Comparison of ENCODE assay signal across 9 mouse cellular contexts in the genomic region with DNA sequence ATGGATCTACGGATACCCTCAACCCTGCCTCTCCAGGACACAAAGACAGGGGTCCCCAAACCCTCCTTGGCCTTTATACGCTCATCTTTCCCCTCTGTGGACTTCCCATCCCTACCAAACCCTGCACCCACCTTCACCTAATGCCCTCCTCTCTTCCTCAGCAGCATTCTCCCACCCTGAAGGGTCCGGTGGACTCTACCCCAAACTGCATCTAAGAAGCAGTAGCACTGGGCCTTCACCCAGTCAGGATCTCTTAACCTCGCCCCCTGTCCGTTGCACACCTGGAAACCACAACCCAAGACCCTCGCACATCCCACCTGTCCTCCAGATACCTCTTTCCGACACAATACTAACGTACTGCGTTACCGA. TPM values are rescaled to one million over a fixed set of nuclear protein-coding genes. Genes with fewer than 3 reads are reported as not detected.
A peak's percentile ranks its signal among the peaks of the same experiment; 100 is the strongest.
DNase-seq lines count a peak whose midpoint lies in the region; ATAC-seq and TF ChIP-seq lines count a peak whose summit lies in the region.
"Had no signal": no experiment of that assay in that cellular context is flagged by ENCODE, and none has a peak within 500 bp of the region (broad histone marks: within the 10 kb centered on the region; RNA-seq: fewer than 3 reads in every experiment).

No protein-coding gene starts in this region.

- H3K9ac ChIP-seq in limb, embryonic 14.5 days (ENCODE audit: low read depth, low read length, severe bottlenecking): peak overlapping the region; percentile 69
- H3K9ac ChIP-seq in stomach, embryonic 15.5 days: peak overlapping the region; percentile 41; the same call in 1 of the 2 replicates

- peak overlapping the region; percentile 94 for H3K4me3 ChIP-seq in megakaryocyte, embryonic 14.5 days (replicated peaks)
- H3K4me3 ChIP-seq in limb, embryonic 14.5 days (replicated peaks; ENCODE audit: low read length): peak overlapping the region; percentile 52
- peak overlapping the region; percentile 63 for H3K4me3 ChIP-seq in stomach, embryonic 15.5 days (replicated peaks)

- no peak for DNase-seq in cerebellum, adult 9-11 months
- no peak for DNase-seq in limb, embryonic 14.5 days (ENCODE audit: low spot score)
- no peak for DNase-seq in cerebellum, postnatal 25 days
- DNase-seq in ovary, postnatal 10 days (ENCODE audit: low spot score): no peak

- no peak for TF ChIP-seq POLR2A in limb, embryonic 14.5 days (IDR thresholded peaks at IDR 0.05; ENCODE audit: borderline replicate concordance, extremely low read depth, insufficient read depth, insufficient read length)

- H3K27ac ChIP-seq in limb, embryonic 14.5 days (replicated peaks; ENCODE audit: low read depth, low read length): no peak overlapping the region
- no peak overlapping the region for H3K27ac ChIP-seq in stomach, embryonic 15.5 days

- H3K36me3 ChIP-seq in megakaryocyte, embryonic 14.5 days (replicated peaks; ENCODE audit: low read length): no peaks in the 10 kb centered on the region
- peaks cover 7% of the 10 kb centered on the region for H3K36me3 ChIP-seq in limb, embryonic 14.5 days (ENCODE audit: control insufficient read depth, insufficient read depth, low read length)
- no peaks in the 10 kb centered on the region for H3K36me3 ChIP-seq in stomach, embryonic 15.5 days

- 18% methylated on average over 10 of the region's 10 CpGs for WGBS in limb, embryonic 14.5 days
- 22% methylated on average over 10 of the region's 10 CpGs for WGBS in stomach, embryonic 15.5 days

- H3K27me3 ChIP-seq in megakaryocyte, embryonic 14.5 days (replicated peaks): peaks cover 22% of the 10 kb centered on the region
- H3K27me3 ChIP-seq in limb, embryonic 14.5 days (ENCODE audit: control insufficient read depth, insufficient read depth, low read length): no peaks in the 10 kb centered on the region
- no peaks in the 10 kb centered on the region for H3K27me3 ChIP-seq in stomach, embryonic 15.5 days (replicated peaks)

- peak overlapping the region; percentile 87 for H3K4me2 ChIP-seq in limb, embryonic 14.5 days (replicated peaks; ENCODE audit: low read depth, low read length, severe bottlenecking)
- peak overlapping the region; percentile 99 for H3K4me2 ChIP-seq in stomach, embryonic 15.5 days

- ATAC-seq in cerebellum, adult (ENCODE audit: insufficient number of reproducible peaks, low FRiP score, low TSS enrichment): 0 out of 2 replicates have a peak, but pooled peaks have one; percentile 37
- ATAC-seq in megakaryocyte, adult 5-6 weeks (ENCODE audit: poor library complexity, severe bottlenecking): no peak
- ATAC-seq in limb, embryonic 14.5 days (ENCODE audit: low FRiP score, low read depth): no peak
- ATAC-seq in stomach, embryonic 15.5 days (ENCODE audit: insufficient read depth, low FRiP score, low read depth): no peak

- peaks cover 7% of the 10 kb centered on the region for H3K9me3 ChIP-seq in megakaryocyte, embryonic 14.5 days
- H3K9me3 ChIP-seq in limb, embryonic 14.5 days (ENCODE audit: control insufficient read depth, low read length): no peaks in the 10 kb centered on the region
- H3K9me3 ChIP-seq in stomach, embryonic 15.5 days: no peaks in the 10 kb centered on the region

- H3K4me1 ChIP-seq in megakaryocyte, embryonic 14.5 days: peaks cover 14% of the 10 kb centered on the region
- peaks cover 7% of the 10 kb centered on the region for H3K4me1 ChIP-seq in limb, embryonic 14.5 days (ENCODE audit: control insufficient read depth, insufficient read depth, low read length)
- peaks cover 8% of the 10 kb centered on the region; the same call in 1 of the 2 replicates for H3K4me1 ChIP-seq in stomach, embryonic 15.5 days

RNA-seq across cellular contexts. Expression of a gene that starts 23.7 kb away (rescaled TPM):
- not detected in 2 replicates for polyA plus RNA-seq in megakaryocyte, embryonic 14.5 days (2012; ENCODE audit: insufficient read depth, low replicate concordance)
- 0.27 TPM in 1 of 2 replicates, not detected in the other for total RNA-seq in megakaryocyte, adult 5-6 weeks (2015)
- 0.04 and 0.12 TPM in 2 replicates for total RNA-seq in megakaryocyte, adult 5-6 weeks (2017)
- polyA plus RNA-seq in limb, embryonic 14.5 days (2012; rRNA removed): 11.9 and 12.1 TPM in 2 replicates
- polyA plus RNA-seq in limb, embryonic 14.5 days (2014; fragmentation: Nextera tagmentation; extraction: Ambion mirVana): 11.0 and 13.0 TPM in 2 replicates
- 5.6 and 6.8 TPM in 2 replicates for polyA plus RNA-seq in stomach, embryonic 15.5 days (2015; fragmentation: Nextera tagmentation; extraction: Ambion mirVana)

RNA-seq across cellular contexts. Expression of a gene that starts 38.9 kb away (rescaled TPM):
- not detected in 2 replicates for polyA plus RNA-seq in megakaryocyte, embryonic 14.5 days (2012; ENCODE audit: insufficient read depth, low replicate concordance)
- 5.8 and 6.5 TPM in 2 replicates for total RNA-seq in megakaryocyte, adult 5-6 weeks (2015)
- total RNA-seq in megakaryocyte, adult 5-6 weeks (2017): 8.6 and 9.3 TPM in 2 replicates
- 11.1 and 13.6 TPM in 2 replicates for polyA plus RNA-seq in limb, embryonic 14.5 days (2012; rRNA removed)
- 12.1 and 16.1 TPM in 2 replicates for polyA plus RNA-seq in limb, embryonic 14.5 days (2014; fragmentation: Nextera tagmentation; extraction: Ambion mirVana)
- 12.5 and 14.7 TPM in 2 replicates for polyA plus RNA-seq in stomach, embryonic 15.5 days (2015; fragmentation: Nextera tagmentation; extraction: Ambion mirVana)

RNA-seq across cellular contexts. Expression of a gene that starts 45.0 kb away (rescaled TPM):
- polyA plus RNA-seq in megakaryocyte, embryonic 14.5 days (2012; ENCODE audit: insufficient read depth, low replicate concordance): not detected in 2 replicates
- total RNA-seq in megakaryocyte, adult 5-6 weeks (2015): not detected in 2 replicates
- total RNA-seq in megakaryocyte, adult 5-6 weeks (2017): not detected in 2 replicates
- polyA plus RNA-seq in limb, embryonic 14.5 days (2012; rRNA removed): not detected in 2 replicates
- polyA plus RNA-seq in limb, embryonic 14.5 days (2014; fragmentation: Nextera tagmentation; extraction: Ambion mirVana): not detected in 2 replicates
- not detected in 2 replicates for polyA plus RNA-seq in stomach, embryonic 15.5 days (2015; fragmentation: Nextera tagmentation; extraction: Ambion mirVana)
- total RNA-seq: adrenal gland, postnatal 36 days had no signal

RNA-seq across cellular contexts. Expression of a gene that starts 54.8 kb away (rescaled TPM):
- 0.65 TPM in 1 of 2 replicates, not detected in the other for polyA plus RNA-seq in megakaryocyte, embryonic 14.5 days (2012; ENCODE audit: insufficient read depth, low replicate concordance)
- 24.6 and 25.9 TPM in 2 replicates for total RNA-seq in megakaryocyte, adult 5-6 weeks (2015)
- 33.6 and 38.8 TPM in 2 replicates for total RNA-seq in megakaryocyte, adult 5-6 weeks (2017)
- 13.6 and 14.4 TPM in 2 replicates for polyA plus RNA-seq in limb, embryonic 14.5 days (2012; rRNA removed)
- polyA plus RNA-seq in limb, embryonic 14.5 days (2014; fragmentation: Nextera tagmentation; extraction: Ambion mirVana): 32.5 and 36.0 TPM in 2 replicates
- 32.3 and 34.4 TPM in 2 replicates for polyA plus RNA-seq in stomach, embryonic 15.5 days (2015; fragmentation: Nextera tagmentation; extraction: Ambion mirVana)

Comparison
In these comparisons a context has a peak if more than half of its experiments do, and no peak if none do; other contexts are left out.
1. RNA of a gene that starts 38.9 kb away (polyA plus RNA-seq): 11.1 to 16.1 TPM in limb, embryonic 14.5 days and 12.5 to 14.7 TPM in stomach, embryonic 15.5 days; not detected in megakaryocyte, embryonic 14.5 days; every median in the first group is over 10 times any median in the second.
2. Peak in every context shown above with its lines, with median percentiles within 50 percentile points of each other: H3K4me3 ChIP-seq.